Mouse (Mus musculus) cortical plate, adult 2 months (tissue): ENCODE measurements around the gene Psmc5. TPM values are rescaled to one million over a fixed set of nuclear protein-coding genes. Genes with fewer than 3 reads are reported as not detected.

Experiments used
- H3K27ac ChIP-seq: fragments of 200-500 bp; 2 replicates; pipeline ENCODE4 v1.5.1; 2012; ENCODE audit warnings: low read length, control low read depth, inconsistent platforms; ENCODE audit not compliant: insufficient read depth
- H3K4me1 ChIP-seq: fragments of 200-500 bp; 2 replicates; pipeline ENCODE4 v1.6.1; 2011; ENCODE audit warnings: low read length; ENCODE audit not compliant: control insufficient read depth, insufficient read depth
- H3K4me3 ChIP-seq: fragments of 200-500 bp; 2 replicates; pipeline ENCODE4 v1.5.1; 2011; ENCODE audit warnings: mild to moderate bottlenecking, low read length, control low read depth; ENCODE audit not compliant: insufficient read depth
- CTCF ChIP-seq: fragments of 200-500 bp; IDR thresholded peaks from 2 replicates; pipeline ENCODE4 v1.5.1; 2011; ENCODE audit warnings: mild to moderate bottlenecking, control low read depth, low read length; ENCODE audit not compliant: insufficient read depth; ENCODE audit errors: extremely low read depth
- POLR2A ChIP-seq: fragments of 200-500 bp; IDR thresholded peaks from 2 replicates; pipeline ENCODE4 v1.6.1; 2011; ENCODE audit warnings: mild to moderate bottlenecking, low read length, control low read depth; ENCODE audit not compliant: insufficient read depth; ENCODE audit errors: extremely low read depth
- polyA plus RNA-seq: library from polyadenylated mRNA; depleted of rRNA; stranded (reverse); fragments of >200 nt; gene quantifications from 2 replicates; pipeline ENCODE4 v1.2.3, GENCODE M21; 2012

Gene Psmc5
- polyA plus RNA-seq, 1 experiment, result 244 TPM

DNA sequence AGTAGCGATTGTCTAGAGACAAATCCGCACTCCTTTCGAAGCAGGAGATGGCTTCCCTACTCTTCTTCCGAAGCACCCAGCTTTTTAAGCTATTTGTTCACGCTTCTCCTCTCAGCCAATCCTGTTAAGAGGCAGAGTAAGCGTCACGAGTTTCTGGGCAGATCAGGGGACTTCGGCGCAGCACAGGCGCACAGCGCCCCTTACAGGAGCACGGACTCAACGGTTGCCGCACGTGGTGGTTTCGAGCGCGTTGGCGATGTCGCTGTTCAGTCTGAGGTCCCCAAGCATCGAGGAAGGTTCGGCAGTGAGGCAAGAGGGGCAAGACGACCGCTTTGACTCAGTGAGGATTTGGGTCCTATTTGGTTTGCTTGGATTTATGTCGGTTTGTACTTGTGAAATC is 20.5 kb downstream of the Psmc5 start, which contains the start of gene Tcam1:
TSS of gene Tcam1 (plus strand) at position 219 of the 400 bp plus-strand sequence.
- Histone ChIP-seq H3K4me1 (peaks cover 3% of the 10 kb centered on the region; the same call in 1 of the 2 replicates), H3K27ac (no peak within 1 kb of the TSS), H3K4me3 (no peak within 1 kb of the TSS)
- TF ChIP-seq CTCF (peak; percentile 82), POLR2A (no peak)

- TF ChIP-seq POLR2A, result no peak
- TF ChIP-seq CTCF, result no peak
- Histone ChIP-seq H3K4me1 (peaks cover 1% of the 10 kb centered on the region; the same call in 1 of the 2 replicates), H3K4me3 (no peak overlapping the region), H3K27ac (no peak overlapping the region)
Measured at GRCm38 (mm10) chr11:106282452-106282851, 26.5 kb downstream of the Psmc5 start.

DNA sequence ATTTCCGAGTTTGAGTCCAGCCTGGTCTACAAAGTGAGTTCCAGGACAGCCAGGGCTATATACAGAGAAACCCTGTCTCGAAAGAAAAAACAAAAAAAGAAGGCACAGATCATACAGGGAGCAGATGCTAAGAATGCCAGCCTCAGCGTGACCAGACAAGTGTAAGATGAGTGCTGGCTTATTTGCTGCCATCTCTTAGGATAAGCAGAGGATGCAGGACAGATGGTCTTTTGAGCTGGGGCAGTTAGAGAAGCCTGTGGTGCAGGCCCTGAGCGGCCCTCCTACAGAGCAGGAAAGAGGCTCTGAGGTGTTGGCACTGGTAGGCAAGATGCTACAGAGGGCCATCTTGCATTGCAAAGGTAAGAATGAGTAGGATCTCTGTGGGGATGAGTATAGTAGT is 27.4 kb downstream of the Psmc5 start:
- Histone ChIP-seq H3K4me1 (peaks cover 1% of the 10 kb centered on the region; the same call in 1 of the 2 replicates), H3K27ac (no peak overlapping the region), H3K4me3 (no peak overlapping the region)
- no peak for TF ChIP-seq CTCF
- no peak for TF ChIP-seq POLR2A

DNA sequence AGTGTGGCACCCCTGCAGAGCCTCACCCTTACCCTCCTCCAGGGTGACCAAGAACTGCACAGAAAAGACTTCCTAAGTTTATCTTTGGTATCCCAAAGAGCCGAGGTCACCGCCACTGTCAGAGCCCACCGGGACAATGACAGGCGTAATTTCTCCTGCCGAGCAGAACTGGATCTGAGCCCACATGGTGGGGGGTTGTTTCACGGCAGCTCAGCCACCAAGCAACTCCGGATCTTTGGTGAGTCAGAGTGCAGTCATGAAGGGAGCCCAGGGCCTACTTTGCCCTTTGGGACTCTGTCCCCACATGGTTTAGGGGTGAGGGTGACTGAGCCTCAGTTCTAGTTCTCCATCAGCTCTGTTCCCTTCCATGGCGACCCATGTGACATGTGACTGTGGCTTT is 28.2 kb downstream of the Psmc5 start:
- H3K27ac ChIP-seq, result no peak overlapping the region
- no peak for TF ChIP-seq CTCF
- no peak for TF ChIP-seq POLR2A
- H3K4me3 ChIP-seq, result no peak overlapping the region
- peaks cover 1% of the 10 kb centered on the region; the same call in 1 of the 2 replicates for H3K4me1 ChIP-seq

GRCm38 (mm10) chr11:106286206-106286605 is 30.3 kb downstream of the Psmc5 start:
- Histone ChIP-seq H3K4me1 (peaks cover 1% of the 10 kb centered on the region; the same call in 1 of the 2 replicates), H3K27ac (no peak overlapping the region), H3K4me3 (no peak overlapping the region)
- no peak for TF ChIP-seq CTCF
- TF ChIP-seq POLR2A, result no peak

DNA sequence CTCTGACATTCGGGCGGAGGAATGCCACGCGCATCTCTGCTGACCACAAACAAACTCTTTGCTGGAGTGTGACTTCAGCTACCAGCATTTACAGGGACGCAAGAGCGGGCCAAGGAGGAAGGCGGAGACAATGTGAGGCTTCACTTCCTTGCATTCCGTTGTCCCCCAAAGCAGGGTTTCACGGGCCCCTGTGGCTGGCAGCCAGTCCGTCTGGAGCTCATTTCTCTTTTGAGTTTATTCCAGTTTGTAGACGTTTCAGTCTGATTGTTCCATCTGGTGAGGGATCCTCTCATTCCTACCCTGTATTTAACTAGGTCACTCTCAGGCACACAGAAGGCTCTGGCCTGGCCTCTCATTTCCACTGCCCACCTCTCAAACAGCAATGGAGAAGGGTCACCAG is 31.0 kb downstream of the Psmc5 start:
- TF ChIP-seq POLR2A (no peak), CTCF (no peak)
- no peak overlapping the region for H3K27ac ChIP-seq

GRCm38 (mm10) chr11:106289369-106289768 is 33.4 kb downstream of the Psmc5 start:
- no peak overlapping the region for H3K4me3 ChIP-seq
- H3K4me1 ChIP-seq, result peaks cover 1% of the 10 kb centered on the region; the same call in 1 of the 2 replicates
- TF ChIP-seq POLR2A (no peak), CTCF (0 out of 2 replicates have a peak, but pooled peaks have one; percentile 8)
- H3K27ac ChIP-seq, result no peak overlapping the region

More for the DNA sequence above, 31.0 kb downstream of the Psmc5 start:
- no peak overlapping the region for H3K4me3 ChIP-seq
- peaks cover 1% of the 10 kb centered on the region; the same call in 1 of the 2 replicates for H3K4me1 ChIP-seq

DNA sequence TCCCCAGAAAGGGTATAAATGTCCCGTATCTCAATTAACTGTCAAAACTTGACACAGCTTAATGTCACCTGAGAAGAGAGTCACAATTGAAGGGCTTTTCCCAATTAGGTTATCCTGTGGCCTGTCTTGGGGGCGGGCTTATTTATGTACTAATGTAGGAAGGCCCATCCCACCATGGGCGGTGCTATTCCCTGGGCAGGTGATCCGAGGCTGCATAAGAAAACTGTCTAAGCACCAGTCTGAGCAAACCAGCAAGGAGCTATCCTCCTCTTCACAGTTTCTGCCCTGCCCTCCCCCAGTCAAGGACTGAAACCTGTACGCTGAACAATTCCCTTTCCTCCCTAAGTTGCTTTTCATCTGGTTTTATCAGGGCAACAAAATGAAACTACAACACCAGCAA is 34.4 kb downstream of the Psmc5 start:
- H3K27ac ChIP-seq, result no peak overlapping the region
- no peak for TF ChIP-seq POLR2A
- no peak for TF ChIP-seq CTCF
- no peak overlapping the region for H3K4me3 ChIP-seq
- H3K4me1 ChIP-seq, result peaks cover 1% of the 10 kb centered on the region; the same call in 1 of the 2 replicates

DNA sequence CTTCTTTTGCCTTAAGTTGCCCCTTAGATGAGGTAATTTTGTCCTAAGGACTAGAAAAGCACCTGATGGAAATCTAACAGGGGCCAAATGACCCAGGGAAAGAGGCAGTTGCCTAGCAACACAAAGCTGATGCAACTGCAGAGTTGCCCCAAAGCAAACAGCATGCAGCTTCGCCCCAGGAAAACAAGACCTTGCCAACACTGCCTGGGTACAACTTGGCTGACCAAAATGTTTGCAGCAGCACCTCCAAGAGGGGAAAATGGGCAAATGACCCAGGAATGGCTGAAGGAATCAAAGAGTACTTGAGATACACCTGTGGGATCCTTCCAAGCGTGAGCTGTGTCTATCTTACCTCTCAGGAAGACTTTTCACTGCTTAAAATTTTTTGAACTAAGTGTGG is 35.9 kb downstream of the Psmc5 start:
- H3K27ac ChIP-seq, result no peak overlapping the region
- TF ChIP-seq CTCF, result no peak
- no peak for TF ChIP-seq POLR2A
- H3K4me3 ChIP-seq, result no peak overlapping the region
- peaks cover under 1% of the 10 kb centered on the region; the same call in 1 of the 2 replicates for H3K4me1 ChIP-seq

DNA sequence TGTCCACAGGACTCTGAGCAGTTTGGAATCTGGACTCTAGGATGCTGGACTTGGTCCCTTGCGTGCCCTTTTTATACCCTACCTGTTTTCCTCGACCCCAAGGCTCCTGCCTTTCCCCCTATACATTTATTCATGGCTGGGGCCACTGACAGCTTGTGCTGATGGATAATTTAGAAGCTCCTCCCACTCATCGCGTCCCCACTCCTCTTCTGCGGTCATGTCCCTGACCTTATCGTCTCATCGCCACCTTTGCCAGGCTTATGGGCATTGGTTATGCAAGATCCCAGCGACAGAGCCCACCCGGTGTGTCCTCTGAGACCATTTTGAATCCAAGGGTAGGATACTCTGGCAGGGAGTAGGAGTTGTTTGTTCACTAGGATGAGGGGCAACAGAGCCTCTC is 45.8 kb downstream of the Psmc5 start, which contains the start of gene Gh:
TSS of gene Gh (minus strand) at position 101 of the 400 bp plus-strand sequence.
- H3K4me1 ChIP-seq, result no peaks in the 10 kb centered on the region
- H3K27ac ChIP-seq, result no peak within 1 kb of the TSS
- no peak within 1 kb of the TSS for H3K4me3 ChIP-seq
- no peak for TF ChIP-seq POLR2A
- no peak for TF ChIP-seq CTCF
